Mouse (Mus musculus): ENCODE data around the gene Map3k5. TPM values are rescaled to one million over a fixed set of nuclear protein-coding genes. Genes with fewer than 3 reads are reported as not detected.

The Map3k5 gene
- polyA plus RNA-seq, 1 experiment from 2014 or later: 2.5 TPM

DNA sequence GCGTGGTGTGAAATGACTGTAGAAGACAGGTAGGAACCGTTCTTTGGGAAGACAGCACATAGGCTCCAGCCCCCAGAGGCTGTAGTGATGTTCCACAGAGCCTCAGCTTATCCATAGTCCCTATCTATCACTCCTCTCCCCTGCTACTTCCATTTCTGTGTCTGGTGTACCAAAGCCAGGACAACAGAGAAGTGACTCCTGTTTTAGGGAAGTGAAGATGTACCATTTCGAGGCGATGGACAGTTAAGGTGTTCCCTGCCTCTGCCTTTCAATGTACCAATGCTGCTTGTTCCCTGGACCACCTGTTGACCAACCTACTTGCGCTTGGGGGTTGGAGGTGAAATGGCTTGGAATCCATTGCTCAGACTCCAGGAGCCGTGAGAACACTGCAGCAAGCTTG, 75.0 kb downstream of the Map3k5 start:
- no peaks in the 10 kb centered on the region for H3K27me3 ChIP-seq (replicated peaks; ENCODE audit: control insufficient read depth, insufficient read depth, low read length)
- H3K9me3 ChIP-seq (ENCODE audit: control insufficient read depth, low read length): no peaks in the 10 kb centered on the region
- no peak overlapping the region for H3K4me2 ChIP-seq (ENCODE audit: low read depth, low read length)
- no peak for ATAC-seq (ENCODE audit: low read depth)
- DNase-seq (ENCODE audit: low spot score): no peak
- H3K27ac ChIP-seq (replicated peaks; ENCODE audit: low read depth, low read length): no peak overlapping the region
- no peak overlapping the region for H3K9ac ChIP-seq (ENCODE audit: low read depth, low read length)
- H3K36me3 ChIP-seq (ENCODE audit: control insufficient read depth, insufficient read depth, low read length): no peaks in the 10 kb centered on the region
- 92% methylated on average over 6 of the region's 6 CpGs for WGBS
- H3K4me1 ChIP-seq (ENCODE audit: control insufficient read depth, insufficient read depth, low read length): no peaks in the 10 kb centered on the region
- H3K4me3 ChIP-seq (ENCODE audit: low read depth, low read length): no peak overlapping the region

DNA sequence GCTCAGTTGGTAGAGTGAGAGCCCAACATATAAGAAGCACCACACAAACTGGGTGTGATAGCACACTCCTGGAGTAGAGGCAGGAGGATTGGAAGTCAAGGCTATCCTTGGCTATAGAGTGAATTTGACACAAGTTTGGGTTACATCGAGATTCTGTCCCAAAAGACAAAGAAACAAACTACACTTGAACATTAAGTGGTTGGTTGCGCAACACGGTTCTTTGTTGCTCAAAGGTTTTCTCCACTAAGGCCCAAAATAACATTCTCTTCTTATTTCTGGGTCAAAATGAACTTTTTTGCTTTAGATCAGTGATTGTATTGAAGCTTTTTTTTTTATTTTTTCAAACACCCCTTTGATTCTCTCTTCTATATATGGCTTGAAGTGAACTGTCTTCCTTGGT, 75.7 kb downstream of the Map3k5 start:
- WGBS: 91% methylated on average over 3 of the region's 3 CpGs
- no peaks in the 10 kb centered on the region for H3K27me3 ChIP-seq (replicated peaks; ENCODE audit: control insufficient read depth, insufficient read depth, low read length)
- no peak overlapping the region for H3K4me3 ChIP-seq (ENCODE audit: low read depth, low read length)
- DNase-seq (ENCODE audit: low spot score): no peak
- H3K9me3 ChIP-seq (ENCODE audit: control insufficient read depth, low read length): no peaks in the 10 kb centered on the region
- H3K9ac ChIP-seq (ENCODE audit: low read depth, low read length): no peak overlapping the region
- no peak for ATAC-seq (ENCODE audit: low read depth)
- no peak overlapping the region for H3K27ac ChIP-seq (replicated peaks; ENCODE audit: low read depth, low read length)
- no peaks in the 10 kb centered on the region for H3K4me1 ChIP-seq (ENCODE audit: control insufficient read depth, insufficient read depth, low read length)
- no peak overlapping the region for H3K4me2 ChIP-seq (ENCODE audit: low read depth, low read length)
- H3K36me3 ChIP-seq (ENCODE audit: control insufficient read depth, insufficient read depth, low read length): no peaks in the 10 kb centered on the region

DNA sequence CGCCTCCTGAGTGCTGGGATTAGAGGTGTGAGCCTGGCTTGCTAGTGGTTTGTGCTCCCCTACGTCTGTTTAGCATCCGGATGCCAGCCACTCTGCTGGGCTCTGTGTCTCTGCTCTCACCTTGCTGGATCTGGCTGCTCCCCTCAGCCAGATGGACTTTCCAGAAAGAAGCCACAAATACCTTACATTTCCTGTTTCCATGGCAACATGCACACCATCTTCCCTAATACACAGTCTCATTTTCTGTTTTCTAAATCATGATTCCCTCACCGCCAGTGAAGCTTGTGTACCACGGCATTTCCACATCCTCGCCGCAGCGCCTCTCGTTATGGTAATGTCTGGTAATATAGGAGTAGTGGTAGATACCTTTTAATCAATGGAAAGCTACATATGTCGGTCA, 84.1 kb downstream of the Map3k5 start:
- Histone ChIP-seq H3K27ac (replicated peaks; ENCODE audit: low read depth, low read length) (no peak overlapping the region), H3K9ac (ENCODE audit: low read depth, low read length) (no peak overlapping the region), H3K4me2 (ENCODE audit: low read depth, low read length) (no peak overlapping the region), H3K4me3 (ENCODE audit: low read depth, low read length) (no peak overlapping the region), H3K27me3 (replicated peaks; ENCODE audit: control insufficient read depth, insufficient read depth, low read length) (no peaks in the 10 kb centered on the region), H3K4me1 (ENCODE audit: control insufficient read depth, insufficient read depth, low read length) (peaks cover 5% of the 10 kb centered on the region; the same call in 1 of the 2 replicates), H3K9me3 (ENCODE audit: control insufficient read depth, low read length) (peaks cover 5% of the 10 kb centered on the region), H3K36me3 (ENCODE audit: control insufficient read depth, insufficient read depth, low read length) (no peaks in the 10 kb centered on the region)
- DNase-seq (ENCODE audit: low spot score): no peak
- WGBS: 91% methylated on average over 10 of the region's 10 CpGs
- no peak for ATAC-seq (ENCODE audit: low read depth)

DNA sequence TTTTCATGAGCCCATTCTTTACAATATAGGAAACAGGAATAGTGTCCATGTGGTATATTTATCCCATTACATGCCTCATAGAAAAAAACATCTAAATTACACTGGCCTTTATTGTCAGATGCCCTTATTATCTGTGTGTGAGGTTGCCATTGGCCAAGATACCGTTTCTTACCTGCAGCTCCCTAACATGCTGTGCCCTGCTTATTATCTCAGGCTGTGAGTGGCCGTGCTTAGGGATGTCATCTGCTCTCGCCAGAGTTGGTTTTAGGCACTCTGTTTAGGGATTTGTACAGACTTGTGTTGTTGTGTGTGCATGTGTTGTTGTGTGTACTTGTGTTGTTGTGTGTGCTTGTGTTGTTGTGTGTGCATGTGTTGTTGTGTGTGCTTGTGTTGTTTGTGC, 84.5 kb downstream of the Map3k5 start:
- DNase-seq (ENCODE audit: low spot score) (no peak), ATAC-seq (ENCODE audit: low read depth) (no peak)
- Histone ChIP-seq H3K9me3 (ENCODE audit: control insufficient read depth, low read length) (peaks cover 5% of the 10 kb centered on the region), H3K4me1 (ENCODE audit: control insufficient read depth, insufficient read depth, low read length) (peaks cover 5% of the 10 kb centered on the region; the same call in 1 of the 2 replicates), H3K27me3 (replicated peaks; ENCODE audit: control insufficient read depth, insufficient read depth, low read length) (no peaks in the 10 kb centered on the region), H3K27ac (replicated peaks; ENCODE audit: low read depth, low read length) (no peak overlapping the region), H3K4me2 (ENCODE audit: low read depth, low read length) (no peak overlapping the region), H3K4me3 (ENCODE audit: low read depth, low read length) (no peak overlapping the region), H3K36me3 (ENCODE audit: control insufficient read depth, insufficient read depth, low read length) (no peaks in the 10 kb centered on the region), H3K9ac (ENCODE audit: low read depth, low read length) (no peak overlapping the region)
- 95% methylated on average over 3 of the region's 3 CpGs for WGBS

DNA sequence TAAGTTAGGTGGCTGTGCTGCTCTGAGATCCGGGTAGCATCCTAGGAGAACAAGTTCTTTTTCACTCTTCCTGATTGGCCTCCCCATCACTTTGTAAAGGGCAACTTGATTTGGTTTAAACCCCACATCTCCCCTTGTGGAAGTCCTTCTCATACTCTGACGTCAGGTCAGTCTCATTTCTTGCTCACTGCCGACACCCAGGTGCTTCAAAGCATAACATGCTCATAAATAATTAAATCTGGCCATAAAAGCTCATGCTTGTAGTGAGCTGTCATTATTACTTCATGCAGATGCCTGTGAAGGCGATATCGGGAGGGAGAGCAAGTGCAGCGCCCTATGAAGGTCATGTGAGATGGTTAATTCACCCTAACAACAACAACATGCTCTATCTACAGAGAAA, 87.0 kb downstream of the Map3k5 start:
- H3K4me1 ChIP-seq (ENCODE audit: control insufficient read depth, insufficient read depth, low read length): peaks cover 5% of the 10 kb centered on the region; the same call in 1 of the 2 replicates
- peaks cover 5% of the 10 kb centered on the region for H3K9me3 ChIP-seq (ENCODE audit: control insufficient read depth, low read length)
- no peaks in the 10 kb centered on the region for H3K27me3 ChIP-seq (replicated peaks; ENCODE audit: control insufficient read depth, insufficient read depth, low read length)
- DNase-seq (ENCODE audit: low spot score) (no peak), ATAC-seq (ENCODE audit: low read depth) (no peak)
- H3K27ac ChIP-seq (replicated peaks; ENCODE audit: low read depth, low read length): no peak overlapping the region
- 82% methylated on average over 6 of the region's 6 CpGs for WGBS
- H3K36me3 ChIP-seq (ENCODE audit: control insufficient read depth, insufficient read depth, low read length): no peaks in the 10 kb centered on the region
- no peak overlapping the region for H3K4me3 ChIP-seq (ENCODE audit: low read depth, low read length)
- no peak overlapping the region for H3K9ac ChIP-seq (ENCODE audit: low read depth, low read length)
- no peak overlapping the region for H3K4me2 ChIP-seq (ENCODE audit: low read depth, low read length)

DNA sequence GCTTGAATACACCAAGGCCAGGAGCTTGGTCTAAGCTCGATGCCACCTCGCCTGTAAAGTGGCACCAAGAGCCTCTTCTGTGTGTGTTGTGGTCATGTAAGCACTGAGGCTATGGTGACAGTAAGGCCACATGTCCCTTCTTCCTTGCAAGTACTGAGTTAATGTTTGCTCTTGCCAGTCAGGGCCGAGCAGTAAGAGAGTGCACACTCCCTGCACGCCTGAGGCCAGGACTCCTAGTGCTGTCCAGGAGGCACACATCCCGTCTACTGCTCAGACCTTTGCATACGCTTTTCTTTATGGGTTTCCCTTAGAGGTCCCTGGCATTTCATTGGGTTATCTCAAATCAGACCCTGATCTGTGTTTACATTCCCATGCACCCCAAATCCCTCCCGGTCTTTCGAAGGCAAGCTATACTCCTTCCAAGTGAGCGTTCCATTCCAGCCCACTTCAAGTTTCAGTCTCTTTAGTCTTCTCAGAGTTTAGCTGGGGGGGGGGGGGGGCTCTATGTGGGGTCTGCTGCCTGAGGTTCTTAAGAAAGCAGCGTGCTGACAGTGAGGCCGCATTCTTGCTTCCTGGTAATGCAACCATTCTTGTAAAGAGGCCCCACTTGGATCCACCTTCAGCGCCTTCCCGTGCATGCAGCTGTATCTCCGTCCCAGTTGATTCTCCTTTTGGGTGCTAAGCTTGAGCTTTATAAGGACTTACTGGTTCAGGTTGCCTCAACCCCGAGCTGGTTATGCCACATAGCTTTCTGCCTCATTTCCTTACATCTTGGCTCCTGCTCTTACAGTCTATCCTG, 87.6 kb downstream of the Map3k5 start:
- 63% methylated on average over 15 of the region's 15 CpGs for WGBS
- Histone ChIP-seq H3K36me3 (ENCODE audit: control insufficient read depth, insufficient read depth, low read length) (no peaks in the 10 kb centered on the region), H3K4me3 (ENCODE audit: low read depth, low read length) (no peak overlapping the region), H3K4me1 (ENCODE audit: control insufficient read depth, insufficient read depth, low read length) (peaks cover 5% of the 10 kb centered on the region; the same call in 1 of the 2 replicates), H3K9me3 (ENCODE audit: control insufficient read depth, low read length) (peaks cover 5% of the 10 kb centered on the region), H3K9ac (ENCODE audit: low read depth, low read length) (no peak overlapping the region), H3K4me2 (ENCODE audit: low read depth, low read length) (no peak overlapping the region), H3K27ac (replicated peaks; ENCODE audit: low read depth, low read length) (no peak overlapping the region), H3K27me3 (replicated peaks; ENCODE audit: control insufficient read depth, insufficient read depth, low read length) (no peaks in the 10 kb centered on the region)
- ATAC-seq (ENCODE audit: low read depth): peak; percentile 51; the same call in 1 of the 2 replicates
- peak; percentile 50 for DNase-seq (ENCODE audit: low spot score)

DNA sequence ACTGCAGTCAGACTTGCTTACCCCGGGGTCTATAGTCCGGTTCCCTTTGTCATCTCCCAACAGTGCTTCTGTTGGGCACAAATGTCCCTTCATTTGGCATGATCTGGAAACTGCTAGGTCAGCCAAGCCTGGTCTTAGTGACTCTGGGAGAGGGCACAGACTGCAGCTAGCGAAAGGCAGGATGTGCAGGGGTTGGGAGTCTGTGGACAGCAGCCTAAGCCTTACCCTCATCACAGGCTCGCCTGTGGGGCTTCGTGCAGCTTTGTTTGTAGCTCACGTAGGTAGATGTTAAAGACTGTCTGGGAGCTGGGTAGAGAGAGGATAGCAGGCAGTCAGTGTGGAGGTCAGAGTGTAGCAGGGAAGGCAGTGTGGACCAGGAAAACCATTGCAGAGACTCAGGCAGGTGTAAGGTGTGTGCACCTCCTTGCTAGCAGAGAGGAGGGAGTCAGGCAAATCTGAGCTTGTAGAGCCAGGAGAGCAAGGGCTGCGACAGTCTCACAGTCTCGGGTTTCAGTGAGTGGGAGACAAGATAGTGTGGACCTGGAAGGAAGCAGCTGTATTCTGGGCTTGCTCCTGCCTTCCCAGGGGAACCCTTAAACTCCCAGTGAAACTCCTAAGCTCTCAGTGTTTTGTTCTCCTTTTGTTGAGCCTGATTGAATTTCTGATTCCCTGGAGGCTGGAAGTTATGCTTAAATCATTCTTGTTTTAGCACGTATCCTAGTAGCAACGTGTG, 88.5 kb downstream of the Map3k5 start:
- H3K9me3 ChIP-seq (ENCODE audit: control insufficient read depth, low read length): peaks cover 2% of the 10 kb centered on the region
- H3K9ac ChIP-seq (ENCODE audit: low read depth, low read length): no peak overlapping the region
- H3K27me3 ChIP-seq (replicated peaks; ENCODE audit: control insufficient read depth, insufficient read depth, low read length): no peaks in the 10 kb centered on the region
- WGBS: 58% methylated on average over 10 of the region's 10 CpGs
- H3K4me1 ChIP-seq (ENCODE audit: control insufficient read depth, insufficient read depth, low read length): peaks cover 5% of the 10 kb centered on the region; the same call in 1 of the 2 replicates
- no peak overlapping the region for H3K4me3 ChIP-seq (ENCODE audit: low read depth, low read length)
- H3K36me3 ChIP-seq (ENCODE audit: control insufficient read depth, insufficient read depth, low read length): no peaks in the 10 kb centered on the region
- ATAC-seq (ENCODE audit: low read depth) (peak; percentile 76; the same call in 1 of the 2 replicates), DNase-seq (ENCODE audit: low spot score) (peak; percentile 58)
- H3K27ac ChIP-seq (replicated peaks; ENCODE audit: low read depth, low read length): no peak overlapping the region
- H3K4me2 ChIP-seq (ENCODE audit: low read depth, low read length): no peak overlapping the region

DNA sequence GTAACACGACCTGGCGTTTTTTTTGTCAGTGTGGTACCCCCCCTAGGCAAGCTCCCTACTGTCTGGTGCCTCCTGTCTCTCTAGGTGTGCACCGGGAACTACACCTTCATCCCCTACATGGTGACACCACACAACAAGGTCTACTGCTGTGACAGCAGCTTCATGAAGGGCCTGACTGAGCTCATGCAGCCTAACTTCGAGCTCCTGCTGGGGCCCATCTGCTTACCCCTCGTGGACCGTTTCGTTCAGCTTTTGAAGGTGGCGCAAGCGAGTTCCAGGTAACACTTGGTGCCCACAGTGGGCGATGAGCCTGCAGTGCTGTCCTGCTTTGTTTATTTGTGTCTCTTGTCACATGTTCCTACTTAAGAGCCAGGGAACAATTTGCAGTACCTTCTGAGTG, 89.3 kb downstream of the Map3k5 start:
- DNase-seq (ENCODE audit: low spot score) (no peak), ATAC-seq (ENCODE audit: low read depth) (no peak)
- 68% methylated on average over 10 of the region's 10 CpGs for WGBS
- no peak overlapping the region for H3K9ac ChIP-seq (ENCODE audit: low read depth, low read length)
- peaks cover 5% of the 10 kb centered on the region; the same call in 1 of the 2 replicates for H3K4me1 ChIP-seq (ENCODE audit: control insufficient read depth, insufficient read depth, low read length)
- H3K27ac ChIP-seq (replicated peaks; ENCODE audit: low read depth, low read length): no peak overlapping the region
- no peaks in the 10 kb centered on the region for H3K9me3 ChIP-seq (ENCODE audit: control insufficient read depth, low read length)
- H3K4me3 ChIP-seq (ENCODE audit: low read depth, low read length): no peak overlapping the region
- no peak overlapping the region for H3K4me2 ChIP-seq (ENCODE audit: low read depth, low read length)
- no peaks in the 10 kb centered on the region for H3K27me3 ChIP-seq (replicated peaks; ENCODE audit: control insufficient read depth, insufficient read depth, low read length)
- no peaks in the 10 kb centered on the region for H3K36me3 ChIP-seq (ENCODE audit: control insufficient read depth, insufficient read depth, low read length)
